Mouse (Mus musculus) limb, embryonic 12.5 days (tissue): ENCODE measurements around the gene Mbd6. TPM values are rescaled to one million over a fixed set of nuclear protein-coding genes. Genes with fewer than 3 reads are reported as not detected.
A peak's percentile ranks its signal among the peaks of the same experiment; 100 is the strongest.

ENCODE experiments used
- ATAC-seq: fragments of 200-750 bp; cut with Nextera tagmentation; 2 replicates; pipeline ENCODE4 v1.8.0; 2017; ENCODE audit warnings: low read depth, moderate TSS enrichment; ENCODE audit not compliant: insufficient number of reproducible peaks, insufficient read depth, low FRiP score, low TSS enrichment
- H3K27ac ChIP-seq: fragments of 300-500 bp; sonication (generic); 2 replicates; pipeline ENCODE4 v1.5.1; 2016; ENCODE audit warnings: mild to moderate bottlenecking, moderate library complexity
- H3K27me3 ChIP-seq: fragments of 300-500 bp; sonication (generic); 2 replicates; pipeline ENCODE4 v1.6.1; 2016; ENCODE audit warnings: mild to moderate bottlenecking, moderate library complexity
- H3K36me3 ChIP-seq: fragments of 300-500 bp; sonication (generic); 2 replicates; pipeline ENCODE4 v1.6.1; 2016; ENCODE audit warnings: mild to moderate bottlenecking, moderate library complexity
- H3K4me1 ChIP-seq: fragments of 300-500 bp; sonication (generic); replicated peaks from 2 replicates; pipeline ENCODE4 v1.6.1; 2016
- H3K4me2 ChIP-seq: fragments of 300-500 bp; sonication (generic); 2 replicates; pipeline ENCODE4 v1.6.1; 2016; ENCODE audit warnings: mild to moderate bottlenecking, moderate library complexity
- H3K4me3 ChIP-seq: fragments of 300-500 bp; sonication (generic); replicated peaks from 2 replicates; pipeline ENCODE4 v1.5.1; 2016; ENCODE audit warnings: mild to moderate bottlenecking
- H3K9ac ChIP-seq: fragments of 300-500 bp; sonication (generic); replicated peaks from 2 replicates; pipeline ENCODE4 v1.6.1; 2016; ENCODE audit warnings: mild to moderate bottlenecking, moderate library complexity
- H3K9me3 ChIP-seq: fragments of 300-500 bp; sonication (generic); 2 replicates; pipeline ENCODE4 v1.6.1; 2016; ENCODE audit warnings: mild to moderate bottlenecking, moderate library complexity
- WGBS: fragments of 180-500 bp; shearing (Covaris S2); methylation state at CpG from one replicate; pipeline ENCODE4 v1.1.7; 2016; 5-methylcytosine and 5-hydroxymethylcytosine counted together
- polyA plus RNA-seq: library from polyadenylated mRNA; unstranded; fragments of >200 nt; fragmentation: Nextera tagmentation; extraction: Ambion mirVana; gene quantifications from 2 replicates; pipeline ENCODE4 v1.2.1, GENCODE M21; 2016

The Mbd6 gene
- polyA plus RNA-seq, 1 experiment from 2014 or later: 17.2 TPM

GRCm38 (mm10) chr10:127269036-127269435, 19.8 kb downstream of the Mbd6 start:
- H3K27ac ChIP-seq: no peak overlapping the region
- H3K36me3 ChIP-seq: peaks cover 54% of the 10 kb centered on the region
- H3K4me3 ChIP-seq: no peak overlapping the region
- no peak overlapping the region for H3K9ac ChIP-seq
- WGBS: 82% methylated on average over 12 of the region's 12 CpGs
- no peak for ATAC-seq
- peaks cover 9% of the 10 kb centered on the region for H3K27me3 ChIP-seq
- peaks cover 15% of the 10 kb centered on the region for H3K4me1 ChIP-seq
- H3K9me3 ChIP-seq: no peaks in the 10 kb centered on the region
- H3K4me2 ChIP-seq: no peak overlapping the region

DNA sequence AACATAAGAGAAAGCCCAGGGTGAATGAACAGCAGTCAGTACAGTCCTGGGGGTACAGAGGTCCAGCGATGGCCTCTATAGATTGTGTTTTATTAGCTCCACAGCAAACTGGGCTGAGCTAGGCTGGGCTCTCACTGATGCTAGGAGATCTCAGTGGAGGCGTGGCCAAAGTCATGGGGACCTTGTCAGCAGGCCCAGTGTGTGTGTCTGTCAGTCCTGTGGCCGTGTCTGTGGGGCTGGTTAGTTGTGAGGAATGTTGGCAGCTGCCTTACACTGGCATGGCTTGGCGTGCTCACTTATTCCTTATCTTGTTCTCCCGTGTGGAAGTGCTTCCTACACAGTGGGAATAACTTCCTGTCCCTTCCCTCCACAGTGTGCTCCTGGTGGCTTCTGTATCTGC, 20.4 kb downstream of the Mbd6 start:
- 85% methylated on average over 5 of the region's 5 CpGs for WGBS
- ATAC-seq: no peak
- H3K27ac ChIP-seq: no peak overlapping the region
- H3K4me1 ChIP-seq: peaks cover 15% of the 10 kb centered on the region
- H3K4me3 ChIP-seq: no peak overlapping the region
- H3K4me2 ChIP-seq: no peak overlapping the region
- H3K9me3 ChIP-seq: no peaks in the 10 kb centered on the region
- peaks cover 13% of the 10 kb centered on the region for H3K27me3 ChIP-seq
- peaks cover 48% of the 10 kb centered on the region for H3K36me3 ChIP-seq
- H3K9ac ChIP-seq: no peak overlapping the region

GRCm38 (mm10) chr10:127267318-127267717, 21.5 kb downstream of the Mbd6 start:
- 71% methylated on average over 5 of the region's 5 CpGs for WGBS
- Histone ChIP-seq H3K4me3 (peak overlapping the region; percentile 95), H3K27me3 (peaks cover 24% of the 10 kb centered on the region), H3K27ac (no peak overlapping the region), H3K4me2 (peak overlapping the region; percentile 80), H3K9me3 (no peaks in the 10 kb centered on the region), H3K9ac (peak overlapping the region; percentile 95), H3K36me3 (peaks cover 37% of the 10 kb centered on the region), H3K4me1 (peaks cover 24% of the 10 kb centered on the region)
- no peak for ATAC-seq

GRCm38 (mm10) chr10:127266112-127267091, 22.4 kb downstream of the Mbd6 start, which contains the start of gene Dctn2:
Dctn2 (plus strand) TSS chr10:127266368.
- Histone ChIP-seq H3K9ac (peak within 1 kb of the TSS; percentile 95), H3K4me2 (peak within 1 kb of the TSS; percentile 80), H3K9me3 (no peaks in the 10 kb centered on the region), H3K36me3 (peaks cover 28% of the 10 kb centered on the region), H3K4me1 (peaks cover 29% of the 10 kb centered on the region), H3K27ac (peak within 1 kb of the TSS; percentile 83), H3K27me3 (peaks cover 33% of the 10 kb centered on the region), H3K4me3 (peak within 1 kb of the TSS; percentile 95)
- ATAC-seq: peak; percentile 95
- WGBS: under 1% methylated on average over 70 of the region's 70 CpGs

DNA sequence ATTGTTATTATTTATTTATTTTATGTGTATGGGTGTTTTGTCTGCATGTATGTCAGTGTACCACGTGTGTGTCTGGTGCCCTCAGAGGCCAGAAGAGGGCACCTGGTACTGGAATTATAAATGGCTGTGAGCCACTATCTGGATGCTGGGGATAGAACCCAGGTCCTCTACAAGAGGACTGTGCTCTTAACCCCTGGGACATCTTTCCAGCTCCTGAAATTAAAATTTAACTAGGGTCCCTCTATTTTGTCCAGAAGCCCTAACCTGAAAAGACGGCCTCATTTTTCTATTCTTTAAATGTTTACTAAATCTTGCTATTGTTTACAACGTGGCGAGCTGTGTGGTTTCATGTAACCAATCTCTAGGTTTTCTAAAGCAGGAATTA, 23.1 kb downstream of the Mbd6 start:
- Histone ChIP-seq H3K36me3 (peaks cover 21% of the 10 kb centered on the region), H3K27me3 (peaks cover 39% of the 10 kb centered on the region), H3K4me1 (peaks cover 29% of the 10 kb centered on the region), H3K27ac (no peak overlapping the region), H3K4me2 (peak overlapping the region; percentile 80), H3K9me3 (no peaks in the 10 kb centered on the region), H3K9ac (no peak overlapping the region), H3K4me3 (peak overlapping the region; percentile 95)
- WGBS: 32% methylated on average over 4 of the region's 4 CpGs
- ATAC-seq: no peak; the same call in 1 of the 2 replicates

GRCm38 (mm10) chr10:127264971-127265370, 23.8 kb downstream of the Mbd6 start:
- H3K9me3 ChIP-seq: no peaks in the 10 kb centered on the region
- H3K27me3 ChIP-seq: peaks cover 42% of the 10 kb centered on the region
- 71% methylated on average over 4 of the region's 4 CpGs for WGBS
- H3K4me2 ChIP-seq: no peak overlapping the region
- no peak overlapping the region for H3K4me3 ChIP-seq
- no peak overlapping the region for H3K9ac ChIP-seq
- H3K4me1 ChIP-seq: peaks cover 29% of the 10 kb centered on the region
- H3K36me3 ChIP-seq: peaks cover 14% of the 10 kb centered on the region
- no peak overlapping the region for H3K27ac ChIP-seq
- no peak for ATAC-seq

DNA sequence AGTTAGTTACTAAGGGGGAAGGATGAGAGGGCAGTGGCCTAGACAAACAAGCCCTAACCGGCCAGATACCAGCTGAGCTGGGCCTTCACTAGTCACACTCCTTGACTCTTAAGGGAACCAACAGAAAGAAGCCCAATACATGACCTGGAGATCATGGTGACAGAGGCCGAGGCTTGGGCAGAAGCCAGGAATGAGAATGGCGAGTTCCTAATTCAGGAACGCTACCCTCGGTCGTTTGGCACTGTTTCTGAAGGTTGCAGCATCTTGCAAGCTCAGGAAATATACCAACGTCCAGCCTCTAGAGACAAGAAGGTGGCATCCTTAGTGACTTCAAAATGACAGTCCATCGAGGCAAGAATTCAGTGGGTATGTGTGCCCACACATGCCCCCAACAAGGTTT, 24.5 kb downstream of the Mbd6 start:
- Histone ChIP-seq H3K9me3 (no peaks in the 10 kb centered on the region), H3K27me3 (peaks cover 42% of the 10 kb centered on the region), H3K9ac (no peak overlapping the region), H3K4me2 (no peak overlapping the region), H3K36me3 (peaks cover 12% of the 10 kb centered on the region), H3K4me1 (peaks cover 29% of the 10 kb centered on the region), H3K4me3 (no peak overlapping the region), H3K27ac (no peak overlapping the region)
- ATAC-seq: no peak
- WGBS: 81% methylated on average over 8 of the region's 8 CpGs

- Histone ChIP-seq H3K27me3 (peaks cover 42% of the 10 kb centered on the region), H3K4me3 (no peak overlapping the region), H3K9ac (no peak overlapping the region), H3K4me2 (0 out of 2 replicates have a peak overlapping the region, but pooled peaks have one; percentile 86), H3K27ac (no peak overlapping the region), H3K36me3 (peaks cover 6% of the 10 kb centered on the region), H3K9me3 (no peaks in the 10 kb centered on the region), H3K4me1 (peaks cover 27% of the 10 kb centered on the region)
- 60% methylated on average over 3 of the region's 3 CpGs for WGBS
- no peak for ATAC-seq
Measured at GRCm38 (mm10) chr10:127263631-127264030, 25.2 kb downstream of the Mbd6 start.

GRCm38 (mm10) chr10:127262548-127263398, 26.0 kb downstream of the Mbd6 start, which contains the start of gene Kif5a:
Kif5a (minus strand) TSS chr10:127263348.
- H3K9ac ChIP-seq: peak within 1 kb of the TSS; percentile 55
- peak within 1 kb of the TSS; percentile 53 for H3K4me3 ChIP-seq
- WGBS: 1% methylated on average over 53 of the region's 53 CpGs

DNA sequence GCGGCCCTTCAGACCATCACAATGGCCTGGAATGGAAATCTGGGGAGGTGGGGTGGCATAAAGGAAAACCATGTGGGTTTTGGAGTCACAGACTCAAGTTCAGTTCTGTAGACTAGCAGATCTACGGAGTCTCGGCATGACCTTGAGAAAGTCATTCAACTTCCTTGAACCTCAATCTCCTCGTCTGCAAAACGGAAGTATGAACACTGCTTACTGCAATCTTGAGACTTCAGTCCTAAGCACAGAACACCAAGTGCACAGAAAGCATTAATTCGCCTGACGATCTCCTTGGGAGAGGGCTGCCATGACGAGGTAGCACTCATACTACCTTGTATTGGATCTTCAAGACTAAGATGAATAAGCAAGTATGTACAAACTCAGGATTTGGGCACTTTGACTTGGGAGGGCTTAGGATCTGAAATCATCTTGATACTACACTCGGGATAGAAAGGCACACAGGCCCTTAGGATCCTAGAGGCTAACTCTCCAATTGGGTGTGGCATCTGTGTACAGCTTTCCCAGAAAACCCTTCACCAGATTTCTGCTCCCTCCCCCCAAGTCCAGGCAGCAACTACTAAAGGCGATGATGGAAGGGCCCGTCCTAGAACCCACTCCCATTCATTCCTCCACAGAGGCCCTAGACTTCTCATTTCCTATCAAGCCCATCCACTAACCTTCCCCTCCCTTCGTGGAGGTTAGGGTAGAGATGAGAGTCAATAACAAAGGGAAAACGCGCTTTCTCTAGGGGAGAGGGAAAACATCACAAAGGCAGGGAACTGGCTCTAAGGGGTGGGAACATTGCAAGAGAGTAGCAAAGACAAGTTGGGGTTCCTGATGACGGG, 26.9 kb downstream of the Mbd6 start:
- Histone ChIP-seq H3K27ac (no peak overlapping the region), H3K4me1 (peaks cover 15% of the 10 kb centered on the region), H3K9ac (0 out of 2 replicates have a peak overlapping the region, but pooled peaks have one; percentile 55), H3K4me2 (peak overlapping the region; percentile 86), H3K4me3 (peak overlapping the region; percentile 53), H3K36me3 (no peaks in the 10 kb centered on the region), H3K27me3 (peaks cover 42% of the 10 kb centered on the region), H3K9me3 (no peaks in the 10 kb centered on the region)
- no peak for ATAC-seq
- WGBS: 64% methylated on average over 15 of the region's 15 CpGs

More at GRCm38 (mm10) chr10:127262548-127263398, 26.0 kb downstream of the Mbd6 start, which contains the start of gene Kif5a:
- H3K27me3 ChIP-seq: peaks cover 42% of the 10 kb centered on the region
- no peaks in the 10 kb centered on the region for H3K36me3 ChIP-seq
- H3K4me2 ChIP-seq: peak within 1 kb of the TSS; percentile 86
- no peaks in the 10 kb centered on the region for H3K9me3 ChIP-seq
- no peak within 1 kb of the TSS for H3K27ac ChIP-seq
- no peak for ATAC-seq
- peaks cover 22% of the 10 kb centered on the region for H3K4me1 ChIP-seq
